Mouse (Mus musculus): ENCODE results near the gene Dram2. TPM values are rescaled to one million over a fixed set of nuclear protein-coding genes. Genes with fewer than 3 reads are reported as not detected.

Gene Dram2
- polyA plus RNA-seq (2012; rRNA removed): 38.0 and 39.1 TPM in 2 replicates

GRCm38 (mm10) chr3:106547171-106547923, at the start of gene Dram2, which contains the start of gene Cept1:
TSS of gene Dram2 (plus strand) at chr3:106547798.
TSS of gene Cept1 (minus strand) at chr3:106547802.

Other genes starting within 250 kb of the Dram2 start
- gene Chil6, start 141.6 kb upstream of the Dram2 start, polyA plus RNA-seq (2012; rRNA removed): not detected in 2 replicates
- 19.2 and 19.8 TPM in 2 replicates for gene Dennd2d, start 65.4 kb upstream of the Dram2 start, polyA plus RNA-seq (2012; rRNA removed)
- gene Cept1, start within 50 bp of the Dram2 start, polyA plus RNA-seq (2012; rRNA removed): 18.2 and 28.1 TPM in 2 replicates
- gene Lrif1, start 137.2 kb downstream of the Dram2 start, polyA plus RNA-seq (2012; rRNA removed): 0.77 and 1.3 TPM in 2 replicates
- 2.5 and 3.0 TPM in 2 replicates for gene Cd53, start 242.4 kb downstream of the Dram2 start, polyA plus RNA-seq (2012; rRNA removed)